Mouse (Mus musculus) gastrocnemius, postnatal 4 days (tissue): Measurements from ENCODE around the gene Hoxb2. TPM values are rescaled to one million over a fixed set of nuclear protein-coding genes. Genes with fewer than 3 reads are reported as not detected.

Experiments used
- DNase-seq, 2 experiments: peaks; one replicate each; pipeline ENCODE4 v3.0.0; 2021 to 2022; ENCODE audit warnings: low spot score in 2 of 2, mixed read lengths in 2 of 2
- long read RNA-seq, 2 experiments: library from polyadenylated mRNA; stranded (forward); transcript quantifications; one replicate each; pipeline ENCODE4 v2.0.0; 2021
- total RNA-seq, 2 experiments: library from RNA; stranded (reverse); gene quantifications; 2 replicates each; pipeline ENCODE4 v1.2.3; 2021

The Hoxb2 gene
- under 1 TPM; 0.44 to 0.93 TPM for total RNA-seq
- long read RNA-seq, experiment 1, result 0 reads
- long read RNA-seq, experiment 2, partial matches to known transcripts, result 0 of 1 reads
- long read RNA-seq, experiment 2, other reads (novel, unspliced or antisense), result 0 of 1 reads

GRCm38 (mm10) chr11:96350341-96350624, at the start of gene Hoxb2:
Gene Hoxb2 (plus strand): TSS chr11:96350525.
- DNase-seq, result no peak

GRCm38 (mm10) chr11:96301064-96301431, 49.3 kb upstream of the Hoxb2 start:
- no peak for DNase-seq

- no peak for DNase-seq
These were observed 48.5 kb upstream of the Hoxb2 start for GRCm38 (mm10) chr11:96301837-96302236.

GRCm38 (mm10) chr11:96302381-96303150, 47.8 kb upstream of the Hoxb2 start:
- no peak for DNase-seq

GRCm38 (mm10) chr11:96303151-96304099, 46.9 kb upstream of the Hoxb2 start, which contains the start of gene Hoxb5:
Gene Hoxb5 (plus strand): TSS chr11:96303336.
- DNase-seq, result peak; percentile 61 to 70

- DNase-seq, result no peak
These were observed 45.7 kb upstream of the Hoxb2 start for GRCm38 (mm10) chr11:96304381-96305195.

GRCm38 (mm10) chr11:96305505-96306182, 44.7 kb upstream of the Hoxb2 start:
- no peak for DNase-seq

- no peak for DNase-seq
These were observed 44.0 kb upstream of the Hoxb2 start for GRCm38 (mm10) chr11:96306183-96306907.

GRCm38 (mm10) chr11:96306908-96307269, 43.4 kb upstream of the Hoxb2 start:
- DNase-seq, result no peak

GRCm38 (mm10) chr11:96308763-96309162, 41.6 kb upstream of the Hoxb2 start:
- DNase-seq, result no peak

GRCm38 (mm10) chr11:96309288-96309687, 41.0 kb upstream of the Hoxb2 start:
- no peak for DNase-seq

- no peak for DNase-seq
These were observed 40.0 kb upstream of the Hoxb2 start for GRCm38 (mm10) chr11:96310183-96310938.

GRCm38 (mm10) chr11:96311097-96311496, 39.2 kb upstream of the Hoxb2 start:
- no peak for DNase-seq

- peak in 1 of 2 experiments; percentile 52 for DNase-seq
These were observed 38.6 kb upstream of the Hoxb2 start for GRCm38 (mm10) chr11:96311520-96312417.

- DNase-seq, result no peak
These were observed 37.2 kb upstream of the Hoxb2 start for GRCm38 (mm10) chr11:96313134-96313533.

GRCm38 (mm10) chr11:96313806-96314428, 36.4 kb upstream of the Hoxb2 start:
- no peak for DNase-seq

- no peak for DNase-seq
These were observed 35.5 kb upstream of the Hoxb2 start for GRCm38 (mm10) chr11:96314671-96315343.
